Mouse (Mus musculus) limb, embryonic 11.5 days (tissue): ENCODE results near the gene BC017158. TPM values are rescaled to one million over a fixed set of nuclear protein-coding genes. Genes with fewer than 3 reads are reported as not detected.

Experiments used
- ATAC-seq: fragments of 200-750 bp; cut with Nextera tagmentation; 2 replicates; pipeline ENCODE4 v1.8.0; 2017; ENCODE audit warnings: low read depth; ENCODE audit not compliant: insufficient number of reproducible peaks, low FRiP score, low TSS enrichment
- DNase-seq: peaks from one replicate; pipeline ENCODE4 v3.0.0-alpha.2; 2015; ENCODE audit warnings: low spot score
- H3K27ac ChIP-seq: fragments of 300-500 bp; sonication (generic); replicated peaks from 2 replicates; pipeline ENCODE4 v1.5.1; 2014; ENCODE audit warnings: low read depth, mild to moderate bottlenecking, low read length
- H3K27me3 ChIP-seq: fragments of 300-500 bp; sonication (generic); 2 replicates; pipeline ENCODE4 v1.6.1; 2014; ENCODE audit warnings: mild to moderate bottlenecking, low read length, mixed read lengths; ENCODE audit not compliant: control insufficient read depth, insufficient read depth
- H3K36me3 ChIP-seq: fragments of 300-500 bp; sonication (generic); 2 replicates; pipeline ENCODE4 v1.6.1; 2014; ENCODE audit warnings: mild to moderate bottlenecking, low read length, moderate library complexity, mixed read lengths; ENCODE audit not compliant: control insufficient read depth, insufficient read depth
- H3K4me1 ChIP-seq: fragments of 300-500 bp; sonication (generic); 2 replicates; pipeline ENCODE4 v1.6.1; 2014; ENCODE audit warnings: low read length, mixed read lengths; ENCODE audit not compliant: control insufficient read depth, insufficient read depth
- H3K4me2 ChIP-seq: fragments of 300-500 bp; sonication (generic); 2 replicates; pipeline ENCODE4 v1.6.1; 2014; ENCODE audit warnings: low read depth, mild to moderate bottlenecking, moderate library complexity; ENCODE audit not compliant: severe bottlenecking
- H3K4me3 ChIP-seq: fragments of 300-500 bp; sonication (generic); 2 replicates; pipeline ENCODE4 v1.5.1; 2014; ENCODE audit warnings: low read depth, low read length
- H3K9ac ChIP-seq: fragments of 300-500 bp; sonication (generic); 2 replicates; pipeline ENCODE4 v1.6.1; 2014; ENCODE audit warnings: mild to moderate bottlenecking, low read length
- H3K9me3 ChIP-seq: fragments of 300-500 bp; sonication (generic); 2 replicates; pipeline ENCODE4 v1.6.1; 2016; ENCODE audit warnings: low read length; ENCODE audit not compliant: control insufficient read depth
- WGBS: fragments of 180-500 bp; shearing (Covaris S2); extraction: QIAGEN DNeasy Blood & Tissue Kit; methylation state at CpG from one replicate; pipeline ENCODE4 v1.1.7; 2014; 5-methylcytosine and 5-hydroxymethylcytosine counted together
- polyA plus RNA-seq: library from polyadenylated mRNA; unstranded; fragments of >200 nt; fragmentation: Nextera tagmentation; extraction: Ambion mirVana; gene quantifications from 2 replicates; pipeline ENCODE4 v1.2.1, GENCODE M21; 2014

BC017158 gene
- polyA plus RNA-seq, 1 experiment from 2014 or later = 25.4 TPM

DNA sequence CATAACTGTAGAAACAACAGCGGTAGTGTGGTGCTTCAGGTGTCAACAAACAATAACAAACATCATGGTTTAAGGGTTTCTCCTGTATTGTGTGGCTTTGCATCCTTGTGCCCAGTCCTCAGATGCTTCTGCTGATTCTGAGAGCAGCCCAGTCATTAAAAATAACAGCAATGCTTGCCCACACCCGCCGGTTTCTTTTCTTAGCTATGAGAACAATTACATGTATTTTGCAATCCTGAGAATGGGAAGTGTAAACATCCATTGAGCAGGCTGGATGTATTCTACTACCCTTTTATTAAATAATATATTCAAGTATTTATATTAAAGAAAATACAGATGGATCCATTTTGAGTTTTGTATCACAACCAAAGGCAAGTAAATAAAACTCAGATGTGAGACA lies 4.2 kb upstream of the BC017158 start:
- Histone ChIP-seq H3K27me3 (no peaks in the 10 kb centered on the region), H3K4me3 (no peak overlapping the region), H3K9me3 (no peaks in the 10 kb centered on the region), H3K4me1 (peaks cover 2% of the 10 kb centered on the region; the same call in 1 of the 2 replicates), H3K27ac (no peak overlapping the region), H3K9ac (no peak overlapping the region), H3K4me2 (no peak overlapping the region), H3K36me3 (no peaks in the 10 kb centered on the region)
- DNase-seq = no peak
- ATAC-seq = no peak
- WGBS = 78% methylated on average over 3 of the region's 3 CpGs

DNA sequence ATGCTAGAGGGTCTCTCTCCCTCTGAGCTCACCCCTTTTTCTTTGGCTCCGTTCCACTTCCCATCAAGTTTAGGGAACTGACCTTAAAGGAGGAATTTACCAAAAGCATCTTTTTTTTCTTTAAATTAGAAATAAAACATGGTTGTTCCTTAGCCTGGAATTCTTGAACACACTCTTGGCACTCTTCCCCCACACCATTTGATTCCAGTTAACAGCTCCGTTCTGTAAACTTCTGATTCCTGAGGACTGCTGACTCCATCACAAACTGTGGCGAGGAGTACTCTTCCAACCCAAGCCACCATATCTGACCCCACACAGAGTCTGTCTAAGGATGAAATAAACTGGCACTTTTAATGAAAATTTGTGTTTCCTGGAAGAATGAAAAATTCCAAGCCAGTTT lies 3.0 kb upstream of the BC017158 start:
- peaks cover 2% of the 10 kb centered on the region; the same call in 1 of the 2 replicates for H3K4me1 ChIP-seq
- H3K27me3 ChIP-seq = no peaks in the 10 kb centered on the region
- no peak overlapping the region for H3K4me2 ChIP-seq
- no peaks in the 10 kb centered on the region for H3K9me3 ChIP-seq
- DNase-seq (no peak), ATAC-seq (no peak)
- 83% methylated on average over 3 of the region's 3 CpGs for WGBS
- H3K27ac ChIP-seq = no peak overlapping the region
- H3K4me3 ChIP-seq = no peak overlapping the region
- H3K36me3 ChIP-seq = no peaks in the 10 kb centered on the region
- H3K9ac ChIP-seq = no peak overlapping the region

- no peak overlapping the region; the same call in 1 of the 2 replicates for H3K9ac ChIP-seq
- WGBS = 78% methylated on average over 8 of the region's 8 CpGs
- H3K36me3 ChIP-seq = no peaks in the 10 kb centered on the region
- peaks cover 2% of the 10 kb centered on the region; the same call in 1 of the 2 replicates for H3K4me1 ChIP-seq
- DNase-seq (no peak), ATAC-seq (no peak)
- H3K27ac ChIP-seq = no peak overlapping the region
- peak overlapping the region; percentile 93; the same call in 1 of the 2 replicates for H3K4me3 ChIP-seq
- H3K9me3 ChIP-seq = no peaks in the 10 kb centered on the region
- peak overlapping the region; percentile 87 for H3K4me2 ChIP-seq
- no peaks in the 10 kb centered on the region for H3K27me3 ChIP-seq
Observed at GRCm38 (mm10) chr7:128298481-128299342, 742 bp upstream of the BC017158 start.

DNA sequence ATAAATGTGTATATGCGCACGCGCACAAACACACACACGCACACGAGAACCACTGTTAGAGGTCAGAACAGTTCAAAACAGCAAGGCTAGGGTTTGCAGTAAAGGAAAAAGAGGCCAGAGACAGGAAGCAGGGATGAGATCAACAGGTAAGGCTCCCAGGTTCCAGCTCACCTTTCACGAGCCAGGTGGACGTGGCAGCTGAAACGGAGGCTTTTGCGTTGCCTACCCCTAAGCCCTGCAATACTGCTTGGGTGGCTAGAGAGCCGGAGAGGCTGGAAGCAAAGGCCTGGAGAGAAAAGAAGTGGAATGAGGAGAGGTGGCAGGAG lies 716 bp downstream of the BC017158 start:
- peak overlapping the region; percentile 92 for H3K9ac ChIP-seq
- H3K4me3 ChIP-seq = peak overlapping the region; percentile 93
- WGBS = 36% methylated on average over 10 of the region's 10 CpGs
- H3K9me3 ChIP-seq = no peaks in the 10 kb centered on the region
- DNase-seq (peak; percentile 41), ATAC-seq (no peak)
- peak overlapping the region; percentile 68; the same call in 1 of the 2 replicates for H3K27ac ChIP-seq
- no peaks in the 10 kb centered on the region for H3K27me3 ChIP-seq
- no peaks in the 10 kb centered on the region; the same call in 1 of the 2 replicates for H3K36me3 ChIP-seq
- peak overlapping the region; percentile 87 for H3K4me2 ChIP-seq
- H3K4me1 ChIP-seq = peaks cover 2% of the 10 kb centered on the region; the same call in 1 of the 2 replicates

- no peak overlapping the region for H3K4me2 ChIP-seq
- no peaks in the 10 kb centered on the region for H3K9me3 ChIP-seq
- WGBS = 59% methylated on average over 3 of the region's 3 CpGs
- H3K4me1 ChIP-seq = peaks cover 2% of the 10 kb centered on the region; the same call in 1 of the 2 replicates
- H3K4me3 ChIP-seq = no peak overlapping the region
- no peak for DNase-seq
- H3K36me3 ChIP-seq = no peaks in the 10 kb centered on the region; the same call in 1 of the 2 replicates
- no peak for ATAC-seq
- no peak overlapping the region for H3K27ac ChIP-seq
- no peaks in the 10 kb centered on the region for H3K27me3 ChIP-seq
- H3K9ac ChIP-seq = no peak overlapping the region
Observed at GRCm38 (mm10) chr7:128296514-128296913, 1.5 kb downstream of the BC017158 start.

DNA sequence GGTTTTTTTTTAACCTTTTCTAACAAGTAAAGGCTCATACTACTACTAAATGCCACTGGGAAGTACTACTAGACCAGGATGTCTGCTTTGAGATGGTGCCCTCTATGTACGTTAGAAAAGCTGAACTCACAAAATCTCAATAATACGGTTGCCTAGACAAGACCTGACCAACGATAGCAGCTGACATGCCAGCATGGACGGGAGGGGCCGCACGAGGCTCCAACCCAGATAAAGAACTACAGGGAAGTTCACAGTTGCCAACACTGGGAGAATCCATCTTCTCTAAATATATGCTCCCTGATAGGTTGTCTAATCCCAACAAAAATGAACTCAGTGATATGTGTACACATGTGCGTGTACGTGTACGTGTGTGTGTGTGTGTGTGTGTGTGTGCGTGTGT lies 3.2 kb downstream of the BC017158 start:
- 92% methylated on average over 10 of the region's 10 CpGs for WGBS
- ATAC-seq = no peak

GRCm38 (mm10) chr7:128288923-128289544 lies 8.9 kb downstream of the BC017158 start:
- ATAC-seq (0 out of 2 replicates have a peak, but pooled peaks have one; percentile 21), DNase-seq (peak; percentile 35)
- Histone ChIP-seq H3K27me3 (no peaks in the 10 kb centered on the region), H3K9me3 (no peaks in the 10 kb centered on the region), H3K4me3 (no peak overlapping the region), H3K9ac (no peak overlapping the region), H3K4me1 (no peaks in the 10 kb centered on the region), H3K27ac (no peak overlapping the region), H3K36me3 (peaks cover 4% of the 10 kb centered on the region), H3K4me2 (no peak overlapping the region)
- 35% methylated on average over 9 of the region's 9 CpGs for WGBS

More for the DNA sequence above, 3.2 kb downstream of the BC017158 start:
- H3K9ac ChIP-seq = no peak overlapping the region
- H3K4me1 ChIP-seq = peaks cover 2% of the 10 kb centered on the region; the same call in 1 of the 2 replicates
- no peak for DNase-seq
- no peak overlapping the region for H3K4me3 ChIP-seq
- no peak overlapping the region for H3K4me2 ChIP-seq
- no peaks in the 10 kb centered on the region for H3K27me3 ChIP-seq
- H3K9me3 ChIP-seq = no peaks in the 10 kb centered on the region
- no peak overlapping the region for H3K27ac ChIP-seq
- no peaks in the 10 kb centered on the region; the same call in 1 of the 2 replicates for H3K36me3 ChIP-seq

GRCm38 (mm10) chr7:128285060-128285459 lies 12.9 kb downstream of the BC017158 start:
- no peaks in the 10 kb centered on the region for H3K27me3 ChIP-seq
- no peaks in the 10 kb centered on the region for H3K9me3 ChIP-seq
- ATAC-seq (no peak), DNase-seq (no peak)
- WGBS = 90% methylated on average over 8 of the region's 8 CpGs
- peaks cover 6% of the 10 kb centered on the region; the same call in 1 of the 2 replicates for H3K4me1 ChIP-seq
- peaks cover 4% of the 10 kb centered on the region; the same call in 1 of the 2 replicates for H3K36me3 ChIP-seq
- no peak overlapping the region for H3K4me3 ChIP-seq
- H3K9ac ChIP-seq = no peak overlapping the region
- H3K4me2 ChIP-seq = no peak overlapping the region
- no peak overlapping the region for H3K27ac ChIP-seq
